Mouse (Mus musculus) megakaryocyte, embryonic 14.5 days (primary cell): ENCODE results near the gene Psme4. TPM values are rescaled to one million over a fixed set of nuclear protein-coding genes. Genes with fewer than 3 reads are reported as not detected.

Source experiments
- H3K27me3 ChIP-seq: replicated peaks from 2 replicates; pipeline ENCODE3; 2012; ENCODE audit warnings: inconsistent platforms
- H3K36me3 ChIP-seq: replicated peaks from 2 replicates; pipeline ENCODE3; 2012; ENCODE audit warnings: low read length, inconsistent platforms, mixed read lengths
- H3K4me1 ChIP-seq: 2 replicates; pipeline ENCODE4 v1.6.1; 2012; ENCODE audit warnings: inconsistent platforms
- H3K4me3 ChIP-seq: replicated peaks from 2 replicates; pipeline ENCODE3; 2012; ENCODE audit warnings: moderate library complexity, mild to moderate bottlenecking, inconsistent platforms
- H3K9me3 ChIP-seq: 2 replicates; pipeline ENCODE4 v1.6.1; 2012; ENCODE audit warnings: inconsistent platforms
- FLI1 ChIP-seq: IDR thresholded peaks from 2 replicates; pipeline ENCODE4 v1.6.1; 2012; ENCODE audit warnings: low read length, inconsistent platforms, mixed read lengths
- GATA1 ChIP-seq: IDR thresholded peaks from 3 replicates; pipeline ENCODE4 v1.6.1; 2012; ENCODE audit warnings: mixed read lengths, low read length, inconsistent platforms, borderline replicate concordance
- polyA plus RNA-seq: library from polyadenylated mRNA; stranded (reverse); fragments of >175 nt; gene quantifications from 2 replicates; pipeline ENCODE4 v1.2.3, GENCODE M21; 2012; ENCODE audit warnings: low replicate concordance; ENCODE audit not compliant: insufficient read depth

Gene Psme4
- polyA plus RNA-seq, 1 experiment: 1.9 TPM

DNA sequence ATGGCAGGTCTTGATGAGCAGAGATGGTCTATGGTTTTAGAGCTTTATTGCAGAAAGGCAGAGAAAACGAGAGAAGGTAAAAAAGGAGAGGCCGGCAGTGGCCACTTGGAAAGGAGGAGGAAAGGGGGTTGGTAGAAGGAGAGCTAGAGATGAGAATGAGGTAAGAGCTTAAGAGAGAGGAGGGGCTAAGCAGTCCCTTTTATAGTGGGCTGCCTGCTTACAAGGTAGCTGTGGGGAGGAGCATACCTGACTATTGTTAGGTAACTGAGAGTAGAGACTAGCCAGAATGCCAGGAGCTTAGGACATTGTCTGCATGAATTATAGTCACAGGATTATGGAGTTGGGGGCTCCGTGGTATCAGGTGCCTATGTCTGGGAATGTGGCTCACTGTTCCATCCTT lies 14.0 kb downstream of the Psme4 start:
- TF ChIP-seq FLI1: no peak
- no peak for TF ChIP-seq GATA1
- Histone ChIP-seq H3K4me1 (peaks cover 41% of the 10 kb centered on the region), H3K36me3 (peaks cover 27% of the 10 kb centered on the region), H3K27me3 (no peaks in the 10 kb centered on the region), H3K4me3 (no peak overlapping the region), H3K9me3 (no peaks in the 10 kb centered on the region)

DNA sequence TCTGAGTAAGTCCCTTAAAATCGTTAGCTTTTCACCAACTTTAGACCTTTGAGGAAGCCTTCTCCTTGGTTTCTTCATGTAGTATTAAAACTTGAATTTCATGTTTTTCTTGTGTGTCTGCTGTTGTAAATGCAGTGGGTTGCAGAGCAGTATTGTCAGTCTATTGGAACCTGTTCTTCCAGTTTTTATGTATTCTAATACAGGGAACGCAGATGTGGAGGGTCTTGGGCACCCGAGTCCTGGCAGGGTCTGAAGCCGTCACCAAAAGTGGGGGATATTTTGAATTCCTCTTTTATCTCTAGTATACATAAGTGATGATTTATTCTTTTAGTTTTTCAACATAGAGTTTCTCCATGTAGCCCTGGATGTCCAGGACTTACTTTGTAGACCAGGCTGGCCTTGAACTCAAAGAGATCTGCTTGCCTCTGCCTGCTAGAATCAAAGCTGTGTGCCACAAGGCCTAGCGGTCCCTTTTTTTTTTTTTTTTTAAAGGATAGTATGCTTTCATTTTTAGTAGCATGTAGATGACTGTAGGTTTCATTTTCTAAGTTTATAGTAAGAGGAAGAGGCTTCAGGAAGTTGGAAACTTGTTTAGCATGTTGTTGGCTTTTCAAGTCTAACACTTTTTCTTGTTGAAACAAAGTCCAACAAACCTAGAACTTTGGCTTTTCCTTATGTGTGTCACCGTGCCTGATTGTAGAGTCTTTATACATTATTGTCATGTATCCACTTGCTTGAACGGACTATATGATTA lies 14.9 kb downstream of the Psme4 start:
- Histone ChIP-seq H3K36me3 (peaks cover 29% of the 10 kb centered on the region), H3K27me3 (no peaks in the 10 kb centered on the region), H3K4me3 (peak overlapping the region; percentile 69), H3K4me1 (peaks cover 43% of the 10 kb centered on the region), H3K9me3 (no peaks in the 10 kb centered on the region)
- TF ChIP-seq FLI1 (no peak), GATA1 (no peak)

DNA sequence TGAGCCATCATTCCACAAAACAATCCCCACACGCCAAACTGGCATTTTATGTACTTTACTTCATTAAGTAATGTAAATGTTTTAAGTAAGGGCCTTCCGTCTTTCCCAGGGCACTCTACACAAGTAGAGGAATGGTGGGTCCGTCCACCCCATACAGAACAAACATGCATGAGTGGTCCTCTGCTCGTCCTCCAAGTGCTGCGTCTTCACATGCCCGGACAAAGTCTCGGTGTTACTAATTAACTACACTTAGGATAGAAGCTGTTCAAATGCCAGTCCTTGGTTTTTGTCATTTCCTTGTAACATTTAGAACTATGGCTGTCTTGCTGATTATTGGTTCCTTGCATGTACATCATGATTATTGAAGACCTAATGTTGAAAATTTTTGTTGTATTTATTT lies 21.2 kb downstream of the Psme4 start:
- Histone ChIP-seq H3K4me1 (peaks cover 24% of the 10 kb centered on the region; the same call in 1 of the 2 replicates), H3K36me3 (peaks cover 55% of the 10 kb centered on the region), H3K27me3 (no peaks in the 10 kb centered on the region), H3K4me3 (no peak overlapping the region), H3K9me3 (no peaks in the 10 kb centered on the region)
- TF ChIP-seq FLI1: no peak
- TF ChIP-seq GATA1: no peak

DNA sequence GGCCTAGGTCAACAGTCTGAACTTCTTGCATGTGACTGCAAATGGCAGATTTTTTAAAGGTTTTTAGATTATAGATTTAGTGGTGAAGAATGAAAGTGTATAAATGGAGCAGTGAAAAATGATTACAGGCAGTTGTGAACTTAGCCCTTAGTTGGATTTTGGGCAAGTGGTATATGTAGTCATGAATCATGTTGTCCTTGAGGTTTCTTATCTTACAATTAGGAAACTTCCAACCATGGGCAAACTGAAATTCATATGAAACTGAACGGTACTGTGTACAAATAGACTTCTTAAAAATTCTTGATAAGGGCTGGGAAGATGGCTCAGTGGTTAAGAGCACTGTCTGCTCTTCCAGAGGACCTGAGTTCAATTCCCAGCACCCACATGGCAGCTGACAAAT lies 22.2 kb downstream of the Psme4 start:
- no peaks in the 10 kb centered on the region for H3K27me3 ChIP-seq

DNA sequence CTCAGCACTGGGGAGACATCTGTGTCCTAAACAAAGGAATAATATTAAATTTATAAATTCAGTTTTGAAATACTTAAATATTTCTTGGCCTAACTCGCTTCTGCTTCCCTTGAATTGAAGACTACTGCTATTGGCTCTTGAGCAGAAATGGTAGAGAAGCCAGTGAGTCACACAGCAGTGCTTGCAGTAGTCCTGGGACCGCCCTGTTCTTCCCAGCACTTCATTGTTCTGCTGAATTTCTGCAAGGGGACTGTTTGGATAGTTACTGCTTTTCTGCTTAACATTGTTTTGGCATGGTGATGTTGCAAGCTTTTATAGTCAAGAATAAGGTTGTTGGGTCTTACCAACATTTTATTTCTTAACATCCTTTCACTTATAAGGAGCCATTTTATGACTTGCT lies 25.7 kb downstream of the Psme4 start:
- peaks cover 12% of the 10 kb centered on the region for H3K4me1 ChIP-seq
- H3K36me3 ChIP-seq: peaks cover 53% of the 10 kb centered on the region
- H3K9me3 ChIP-seq: no peaks in the 10 kb centered on the region
- no peaks in the 10 kb centered on the region for H3K27me3 ChIP-seq
- TF ChIP-seq GATA1 (no peak), FLI1 (no peak)
- no peak overlapping the region for H3K4me3 ChIP-seq

More for the DNA sequence above, 22.2 kb downstream of the Psme4 start:
- Histone ChIP-seq H3K9me3 (no peaks in the 10 kb centered on the region), H3K36me3 (peaks cover 59% of the 10 kb centered on the region), H3K4me3 (no peak overlapping the region), H3K4me1 (peaks cover 21% of the 10 kb centered on the region)
- no peak for TF ChIP-seq FLI1
- no peak for TF ChIP-seq GATA1

DNA sequence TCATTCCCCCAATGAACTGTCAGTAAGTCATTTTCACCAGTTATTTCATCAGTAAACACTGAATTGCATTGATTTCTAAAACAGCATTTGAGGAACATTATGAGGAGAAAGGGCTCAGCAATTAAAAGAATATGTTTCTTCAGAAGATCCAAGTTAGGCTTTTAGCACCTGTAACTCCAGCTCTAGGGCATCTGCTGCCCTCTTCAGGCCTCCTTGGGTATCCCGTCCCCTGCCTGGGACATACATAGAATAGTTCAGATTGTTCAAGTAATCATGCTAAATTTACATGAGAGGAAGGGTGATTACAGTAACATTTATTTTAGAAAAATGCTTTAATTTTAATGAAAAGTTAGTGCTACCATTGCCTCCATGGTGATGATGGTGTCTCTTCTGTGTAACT lies 28.0 kb downstream of the Psme4 start:
- Histone ChIP-seq H3K4me3 (no peak overlapping the region), H3K4me1 (peaks cover 12% of the 10 kb centered on the region), H3K9me3 (no peaks in the 10 kb centered on the region), H3K27me3 (no peaks in the 10 kb centered on the region), H3K36me3 (peaks cover 44% of the 10 kb centered on the region)
- TF ChIP-seq FLI1 (no peak), GATA1 (no peak)

DNA sequence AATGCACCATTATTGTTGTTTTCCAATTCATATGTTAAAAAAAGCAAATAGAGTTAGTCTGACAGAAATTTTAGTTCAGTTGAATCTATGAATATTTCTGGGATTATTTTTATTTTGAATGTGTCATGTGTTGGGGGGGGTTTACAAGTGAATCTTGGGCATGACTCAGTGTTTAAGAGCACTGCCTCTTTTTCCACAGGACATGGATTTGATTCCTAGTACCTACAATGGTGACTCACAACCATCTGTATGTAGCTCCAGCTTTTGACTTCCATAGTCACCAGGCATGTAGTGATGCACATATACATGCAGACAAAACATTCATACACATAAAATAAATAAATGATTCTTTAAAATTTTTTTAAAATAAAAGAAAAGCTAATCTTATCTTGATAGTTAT lies 28.6 kb downstream of the Psme4 start:
- Histone ChIP-seq H3K4me3 (no peak overlapping the region), H3K27me3 (no peaks in the 10 kb centered on the region), H3K9me3 (no peaks in the 10 kb centered on the region), H3K4me1 (peaks cover 12% of the 10 kb centered on the region), H3K36me3 (peaks cover 44% of the 10 kb centered on the region)
- TF ChIP-seq GATA1: no peak
- no peak for TF ChIP-seq FLI1

DNA sequence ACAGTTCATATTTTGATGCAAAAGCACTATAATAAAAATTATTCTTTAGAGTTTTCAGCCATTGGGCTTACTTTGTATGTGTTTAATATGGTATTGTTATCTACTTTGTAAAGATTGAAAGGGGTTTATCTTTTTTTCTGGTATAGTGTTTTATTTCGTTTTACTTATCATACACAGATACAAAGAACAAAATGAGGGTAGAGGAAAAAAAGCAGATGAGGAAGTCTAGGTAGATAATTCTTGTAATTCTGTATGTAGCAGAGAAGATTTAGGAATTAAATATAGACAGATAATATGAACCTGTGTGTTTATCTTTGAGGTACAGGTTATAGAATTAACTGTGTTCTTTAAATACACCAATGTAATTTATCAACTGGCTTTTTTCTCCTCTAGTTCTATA lies 30.9 kb downstream of the Psme4 start:
- Histone ChIP-seq H3K36me3 (peaks cover 50% of the 10 kb centered on the region), H3K27me3 (no peaks in the 10 kb centered on the region), H3K4me3 (no peak overlapping the region), H3K4me1 (peaks cover 8% of the 10 kb centered on the region), H3K9me3 (no peaks in the 10 kb centered on the region)
- TF ChIP-seq GATA1 (no peak), FLI1 (no peak)

DNA sequence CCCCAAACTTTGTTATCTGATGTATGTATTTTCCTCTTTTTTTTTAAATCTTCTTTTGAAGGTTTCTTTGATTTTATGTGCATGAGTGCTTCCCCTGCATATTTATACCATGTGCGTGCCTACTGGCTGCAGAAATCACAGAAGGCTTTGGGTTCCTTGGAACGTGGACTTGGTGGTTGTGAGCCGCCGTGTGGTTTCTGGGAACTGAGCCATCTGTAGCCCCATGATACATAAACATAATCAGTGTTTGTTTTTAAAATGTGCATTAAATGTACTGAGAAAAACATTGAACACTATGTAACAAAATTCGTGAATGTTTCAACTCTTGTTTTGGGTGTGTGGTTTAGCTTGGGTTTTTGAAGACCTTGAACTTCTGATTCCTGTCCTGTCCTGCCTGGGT lies 49.6 kb downstream of the Psme4 start:
- Histone ChIP-seq H3K9me3 (no peaks in the 10 kb centered on the region), H3K27me3 (no peaks in the 10 kb centered on the region), H3K4me1 (no peaks in the 10 kb centered on the region), H3K4me3 (no peak overlapping the region), H3K36me3 (peaks cover 97% of the 10 kb centered on the region)
- TF ChIP-seq FLI1 (no peak), GATA1 (no peak)

DNA sequence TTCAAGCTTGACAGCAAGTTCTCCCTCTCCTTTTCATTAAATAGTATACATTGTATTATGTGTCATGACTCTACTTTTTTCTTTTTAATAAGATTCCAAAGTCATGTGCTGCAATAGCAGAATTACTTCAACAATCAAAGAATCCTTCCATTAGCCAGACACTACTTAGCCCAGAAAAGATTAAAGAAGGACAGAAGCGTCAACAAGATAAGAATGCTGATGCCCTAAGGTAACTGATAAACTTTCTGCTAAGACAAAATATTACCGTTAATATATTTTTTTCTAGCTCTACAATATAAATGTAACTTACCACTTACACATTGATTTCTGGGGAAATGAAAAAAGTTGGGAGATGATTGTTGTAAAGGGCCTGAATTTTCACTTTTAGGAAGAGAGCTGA lies 67.3 kb downstream of the Psme4 start:
- TF ChIP-seq FLI1: no peak
- TF ChIP-seq GATA1: no peak
- Histone ChIP-seq H3K27me3 (no peaks in the 10 kb centered on the region), H3K4me3 (no peak overlapping the region), H3K9me3 (no peaks in the 10 kb centered on the region), H3K4me1 (no peaks in the 10 kb centered on the region), H3K36me3 (peaks cover 85% of the 10 kb centered on the region)
